Mouse (Mus musculus): Measurements from ENCODE around the gene Olfr659.

DNA sequence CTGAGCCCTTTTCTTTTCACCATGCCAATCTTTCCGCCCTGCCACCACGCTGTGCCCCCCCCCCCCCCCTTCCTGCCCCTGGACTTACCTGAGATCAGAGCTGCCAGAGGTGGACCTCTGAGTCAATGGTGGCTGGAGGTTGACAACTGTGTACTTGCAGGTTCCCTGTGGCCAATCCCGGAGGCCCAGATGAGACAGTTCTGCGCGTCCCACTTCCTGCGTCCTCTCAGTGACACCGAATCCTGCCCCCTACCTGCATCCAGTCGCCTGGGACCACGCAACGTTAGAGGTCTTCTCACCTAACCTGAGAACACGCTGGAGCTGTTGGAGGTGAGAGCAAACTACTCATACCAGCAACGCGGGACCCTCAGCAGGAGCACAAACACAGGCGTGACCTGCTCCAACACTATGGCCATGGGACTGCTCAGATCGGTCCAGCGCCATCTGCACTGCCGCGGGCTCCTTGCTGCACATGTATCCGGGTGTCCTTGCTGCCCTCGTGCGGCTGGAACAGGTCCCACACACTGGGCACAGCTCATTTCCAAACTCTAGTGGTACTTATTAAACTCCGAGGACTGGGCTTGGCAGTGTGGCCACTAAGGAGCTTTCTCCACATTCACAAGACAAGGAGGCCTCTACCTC is 19.6 kb upstream of the Olfr659 start, which contains the start of gene Olfr658:
- TF ChIP-seq POLR2A (IDR thresholded peaks at IDR 0.05; ENCODE audit: low read depth, low read length) (no peak), CTCF (IDR thresholded peaks at IDR 0.05; ENCODE audit: extremely low read depth, insufficient read length, insufficient replicate concordance, low read depth, low read length) (peak; percentile 35; the same call in 1 of the 2 replicates)
